Mouse (Mus musculus): ENCODE measurements around the gene Mynn.

DNA sequence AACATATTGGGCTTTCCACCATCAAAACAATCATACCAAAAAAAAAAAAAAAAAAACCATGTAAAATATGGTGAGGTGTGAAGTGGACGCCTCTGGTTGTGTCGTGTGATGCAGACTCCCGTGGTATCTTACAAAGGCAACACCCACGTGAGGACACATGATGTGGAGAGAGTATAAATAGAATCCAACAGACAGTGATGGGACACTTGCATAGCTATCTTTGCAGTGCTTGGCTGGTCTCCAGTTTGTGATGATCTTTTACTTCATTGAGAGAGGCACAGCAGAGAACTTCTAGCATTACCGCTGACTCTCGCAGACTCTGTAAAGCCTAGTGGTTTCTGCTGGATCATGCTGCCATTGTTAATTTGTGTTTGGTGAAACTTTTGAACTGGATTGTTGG lies 13.0 kb upstream of the Mynn start:
- TF ChIP-seq CTCF (IDR thresholded peaks at IDR 0.05; ENCODE audit: borderline replicate concordance, extremely low read depth, insufficient read depth, insufficient read length), result no peak
- TF ChIP-seq POLR2A (IDR thresholded peaks at IDR 0.05; ENCODE audit: borderline replicate concordance, extremely low read depth, insufficient read depth, insufficient read length, poor library complexity, severe bottlenecking), result no peak

All from brain, embryonic 14.5 days (tissue).